ENCODE assay signal across 19 mouse cellular contexts in genomic region chr10:66932544-66932943, GRCm38 (mm10).
DNase-seq lines count a peak whose midpoint lies in the region; ATAC-seq and TF ChIP-seq lines count a peak whose summit lies in the region.
"Had no signal": no experiment of that assay in that cellular context is flagged by ENCODE, and none has a peak within 500 bp of the region (broad histone marks: within the 10 kb centered on the region; RNA-seq: fewer than 3 reads in every experiment).

No protein-coding gene starts in this region.

- H3K27me3 ChIP-seq in G1E (ENCODE audit: insufficient read depth, low read length) = peaks cover 8% of the 10 kb centered on the region
- H3K27me3 ChIP-seq: forebrain, embryonic 15.5 days; heart, embryonic 15.5 days; limb, embryonic 13.5 days; megakaryocyte, embryonic 14.5 days; neural tube, embryonic 12.5 days; Patski had no signal

- peak; percentile 68 for ATAC-seq in G1E (ENCODE audit: extremely low read depth, insufficient number of reproducible peaks, low FRiP score, poor library complexity, severe bottlenecking)
- ATAC-seq: activated CD4-positive, CD25-positive, alpha-beta regulatory T cell, adult 4 months; forebrain, embryonic 15.5 days; Patski had no signal

- no peak for TF ChIP-seq CTCF in G1E (IDR thresholded peaks at IDR 0.05; ENCODE audit: low read depth, low read length)

- no peak overlapping the region for H3K4me3 ChIP-seq in G1E (ENCODE audit: low read depth, low read length)
- H3K4me3 ChIP-seq: forebrain, embryonic 15.5 days; heart, embryonic 15.5 days; limb, embryonic 13.5 days; megakaryocyte, embryonic 14.5 days; neural tube, embryonic 12.5 days had no signal

- H3K4me1 ChIP-seq in G1E (ENCODE audit: insufficient read depth, low read depth, low read length) = peaks cover 7% of the 10 kb centered on the region; the same call in 1 of the 2 replicates
- H3K4me1 ChIP-seq: forebrain, embryonic 15.5 days; neural tube, embryonic 12.5 days had no signal

- DNase-seq in lung, postnatal 25 days (ENCODE audit: low spot score) = peak; percentile 53
- DNase-seq in lung, postnatal 10 days = no peak
- DNase-seq in G1E (ENCODE audit: low spot score) = no peak
- peak; percentile 32 for DNase-seq in brain, adult 2 months (ENCODE audit: low read depth, low spot score)
- peak; percentile 55 to 62 for DNase-seq in monocyte, adult 2 months (ENCODE audit: low read depth in 1 of 2, low spot score in 2 of 2)
- DNase-seq in embryo, embryonic 9.5 days (ENCODE audit: extremely low spot score) = no peak
- no peak for DNase-seq in adrenal gland, adult 2 months
- DNase-seq in adrenal gland, adult (ENCODE audit: inconsistent age in 2 of 2, low spot score in 1 of 2) = no peak
- DNase-seq: cerebellum, postnatal 10 days; embryo, embryonic 11 days; kidney, postnatal 10 days; right cerebral cortex, postnatal 14 days had no signal

- H3K9me3 ChIP-seq in G1E (replicated peaks) = no peaks in the 10 kb centered on the region
- H3K9me3 ChIP-seq: forebrain, embryonic 15.5 days; heart, embryonic 15.5 days; limb, embryonic 13.5 days; megakaryocyte, embryonic 14.5 days; neural tube, embryonic 12.5 days had no signal

- H3K36me3 ChIP-seq in G1E (replicated peaks) = no peaks in the 10 kb centered on the region
- H3K36me3 ChIP-seq: forebrain, embryonic 15.5 days; heart, embryonic 15.5 days; limb, embryonic 13.5 days; neural tube, embryonic 12.5 days had no signal

Comparison
In these comparisons a context has a peak if more than half of its experiments do, and no peak if none do; other contexts are left out.
1. DNase-seq: peak in lung, postnatal 25 days (single experiment), brain, adult 2 months (single experiment) and monocyte, adult 2 months (2 of 2); none in lung, postnatal 10 days (single experiment), G1E (single experiment), embryo, embryonic 9.5 days (single experiment), adrenal gland, adult 2 months (single experiment) and adrenal gland, adult (0 of 2).